Mouse (Mus musculus) ES-Bruce4 (cell line): ENCODE results near the gene Zfand2a.

Source experiments
- CTCF ChIP-seq: IDR thresholded peaks from one replicate; pipeline ENCODE4 v1.8.1; 2011; ENCODE audit warnings: low read depth, low read length
- POLR2A ChIP-seq: IDR thresholded peaks from one replicate; pipeline ENCODE4 v1.8.1; 2011; ENCODE audit warnings: low read length; ENCODE audit not compliant: insufficient read depth

GRCm38 (mm10) chr5:139466373-139466772, 18.0 kb downstream of the Zfand2a start:
- TF ChIP-seq CTCF (no peak), POLR2A (no peak)
